Mouse (Mus musculus): Measurements from ENCODE around the gene Gm9999. TPM values are rescaled to one million over a fixed set of nuclear protein-coding genes. Genes with fewer than 3 reads are reported as not detected.
A peak's percentile ranks its signal among the peaks of the same experiment; 100 is the strongest.

Gm9999 gene
- not detected in 2 replicates for polyA plus RNA-seq (2014; fragmentation: Nextera tagmentation; extraction: Ambion mirVana)

DNA sequence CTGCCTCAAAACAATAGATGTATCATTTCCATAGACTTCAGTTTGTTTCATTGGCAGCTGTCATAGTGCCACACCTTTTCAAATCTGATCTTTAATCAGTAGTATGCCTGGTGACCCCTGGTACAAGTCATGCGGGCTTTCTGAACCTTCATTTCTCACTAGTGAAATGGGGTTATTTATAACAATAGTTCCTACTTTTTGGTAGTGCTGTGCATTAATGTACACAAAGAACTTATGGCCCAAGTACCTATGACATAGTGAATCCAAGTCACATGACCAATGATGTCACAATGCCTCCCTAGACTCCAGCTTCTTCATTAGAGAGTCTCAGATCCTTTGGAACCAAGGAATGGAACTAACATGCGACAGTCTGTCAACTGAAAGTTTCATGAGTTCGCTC, at the start of gene Gm9999:
Gene Gm9999 (plus strand): TSS at position 301 of the 400 bp plus-strand sequence.
- no peaks in the 10 kb centered on the region for H3K27me3 ChIP-seq (ENCODE audit: control insufficient read depth, insufficient read depth, low read length)
- H3K4me1 ChIP-seq (replicated peaks; ENCODE audit: control insufficient read depth, insufficient read depth, low read length): no peaks in the 10 kb centered on the region
- H3K9me3 ChIP-seq (ENCODE audit: control insufficient read depth, low read length): no peaks in the 10 kb centered on the region
- H3K27ac ChIP-seq: no peak within 1 kb of the TSS
- H3K4me2 ChIP-seq (replicated peaks): no peak within 1 kb of the TSS
- DNase-seq (ENCODE audit: low spot score) (no peak), ATAC-seq (ENCODE audit: low FRiP score) (no peak)
- no peak within 1 kb of the TSS for H3K4me3 ChIP-seq (replicated peaks; ENCODE audit: low read length)
- H3K9ac ChIP-seq: no peak within 1 kb of the TSS
- no peaks in the 10 kb centered on the region for H3K36me3 ChIP-seq (replicated peaks; ENCODE audit: control insufficient read depth, insufficient read depth)
- WGBS: 96% methylated on average over 3 of the region's 3 CpGs

GRCm38 (mm10) chr7:46934788-46935187, 48.6 kb upstream of the Gm9999 start:
- peaks cover 51% of the 10 kb centered on the region for H3K36me3 ChIP-seq (replicated peaks; ENCODE audit: control insufficient read depth, insufficient read depth)
- H3K4me2 ChIP-seq (replicated peaks): no peak overlapping the region
- ATAC-seq (ENCODE audit: low FRiP score): no peak
- no peak overlapping the region for H3K9ac ChIP-seq
- H3K9me3 ChIP-seq (ENCODE audit: control insufficient read depth, low read length): no peaks in the 10 kb centered on the region
- no peak overlapping the region for H3K27ac ChIP-seq
- no peak overlapping the region for H3K4me3 ChIP-seq (replicated peaks; ENCODE audit: low read length)
- WGBS: 87% methylated on average over 8 of the region's 8 CpGs
- H3K27me3 ChIP-seq (ENCODE audit: control insufficient read depth, insufficient read depth, low read length): no peaks in the 10 kb centered on the region
- DNase-seq (ENCODE audit: low spot score): no peak
- H3K4me1 ChIP-seq (replicated peaks; ENCODE audit: control insufficient read depth, insufficient read depth, low read length): no peaks in the 10 kb centered on the region

DNA sequence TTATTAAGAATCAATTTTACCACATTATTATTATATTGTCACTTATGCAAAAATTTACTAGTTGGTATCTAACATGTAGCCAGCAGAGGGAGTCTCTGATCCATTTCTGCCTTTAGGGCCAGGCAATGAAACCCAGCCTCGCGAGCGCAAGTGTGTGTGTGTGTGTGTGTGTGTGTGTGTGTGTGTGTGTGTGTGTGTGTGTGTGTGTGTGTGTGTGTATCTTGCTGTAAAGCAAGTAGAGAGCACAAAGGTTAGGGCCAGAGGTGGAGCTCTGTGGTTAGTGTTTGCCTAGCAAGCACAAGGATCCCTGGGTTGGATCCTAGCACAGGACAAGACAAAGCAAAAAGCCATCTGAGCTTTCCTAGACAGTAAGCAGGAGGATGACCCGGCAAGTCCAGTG, 47.5 kb upstream of the Gm9999 start:
- Histone ChIP-seq H3K9me3 (ENCODE audit: control insufficient read depth, low read length) (no peaks in the 10 kb centered on the region), H3K36me3 (replicated peaks; ENCODE audit: control insufficient read depth, insufficient read depth) (peaks cover 54% of the 10 kb centered on the region), H3K4me3 (replicated peaks; ENCODE audit: low read length) (no peak overlapping the region), H3K4me2 (replicated peaks) (no peak overlapping the region), H3K4me1 (replicated peaks; ENCODE audit: control insufficient read depth, insufficient read depth, low read length) (no peaks in the 10 kb centered on the region), H3K9ac (no peak overlapping the region), H3K27me3 (ENCODE audit: control insufficient read depth, insufficient read depth, low read length) (no peaks in the 10 kb centered on the region), H3K27ac (no peak overlapping the region)
- DNase-seq (ENCODE audit: low spot score): peak; percentile 49
- 64% methylated on average over 4 of the region's 4 CpGs for WGBS
- no peak for ATAC-seq (ENCODE audit: low FRiP score)

GRCm38 (mm10) chr7:46957831-46958691, 25.3 kb upstream of the Gm9999 start, which contains the start of gene Uevld:
TSS of gene Uevld (minus strand) at chr7:46958527.
- WGBS: 1% methylated on average over 49 of the region's 51 CpGs
- H3K4me2 ChIP-seq (replicated peaks): peak within 1 kb of the TSS; percentile 83
- peak within 1 kb of the TSS; percentile 38; the same call in 1 of the 2 replicates for H3K27ac ChIP-seq
- ATAC-seq (ENCODE audit: low FRiP score): peak; percentile 93
- no peaks in the 10 kb centered on the region for H3K27me3 ChIP-seq (ENCODE audit: control insufficient read depth, insufficient read depth, low read length)
- 0 out of 2 replicates have a peak, but pooled peaks cover 3% of the 10 kb centered on the region for H3K4me1 ChIP-seq (replicated peaks; ENCODE audit: control insufficient read depth, insufficient read depth, low read length)
- H3K9me3 ChIP-seq (ENCODE audit: control insufficient read depth, low read length): no peaks in the 10 kb centered on the region
- H3K4me3 ChIP-seq (replicated peaks; ENCODE audit: low read length): peak within 1 kb of the TSS; percentile 69
- DNase-seq (ENCODE audit: low spot score): peak; percentile 89
- peak within 1 kb of the TSS; percentile 80 for H3K9ac ChIP-seq
- H3K36me3 ChIP-seq (replicated peaks; ENCODE audit: control insufficient read depth, insufficient read depth): peaks cover 19% of the 10 kb centered on the region

DNA sequence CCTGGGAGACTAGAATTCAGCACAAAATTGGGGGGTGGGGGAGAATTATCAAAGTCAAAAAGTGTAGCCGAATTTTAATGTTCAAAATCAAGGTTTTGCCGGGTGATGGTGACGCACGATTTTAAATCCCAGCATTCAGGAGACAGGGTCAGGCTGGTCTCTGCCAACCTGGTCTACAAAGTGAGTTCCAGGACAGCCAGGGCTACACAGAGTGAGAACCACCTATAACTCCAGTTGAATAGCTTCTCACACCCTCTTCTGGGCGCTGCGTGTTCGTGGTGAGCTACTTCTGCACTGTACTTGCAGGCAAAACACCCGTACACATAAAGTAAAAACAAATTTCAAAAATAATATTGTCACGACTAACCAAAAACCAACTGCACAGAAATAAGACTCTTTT, 24.5 kb upstream of the Gm9999 start:
- Histone ChIP-seq H3K4me3 (replicated peaks; ENCODE audit: low read length) (peak overlapping the region; percentile 69), H3K27ac (no peak overlapping the region), H3K4me1 (replicated peaks; ENCODE audit: control insufficient read depth, insufficient read depth, low read length) (0 out of 2 replicates have a peak, but pooled peaks cover 3% of the 10 kb centered on the region), H3K27me3 (ENCODE audit: control insufficient read depth, insufficient read depth, low read length) (no peaks in the 10 kb centered on the region), H3K36me3 (replicated peaks; ENCODE audit: control insufficient read depth, insufficient read depth) (peaks cover 11% of the 10 kb centered on the region), H3K9ac (peak overlapping the region; percentile 80), H3K4me2 (replicated peaks) (peak overlapping the region; percentile 83), H3K9me3 (ENCODE audit: control insufficient read depth, low read length) (no peaks in the 10 kb centered on the region)
- DNase-seq (ENCODE audit: low spot score): no peak
- ATAC-seq (ENCODE audit: low FRiP score): no peak
- WGBS: 18% methylated on average over 9 of the region's 9 CpGs

- Histone ChIP-seq H3K27ac (no peak overlapping the region), H3K4me3 (replicated peaks; ENCODE audit: low read length) (no peak overlapping the region), H3K9ac (no peak overlapping the region), H3K27me3 (ENCODE audit: control insufficient read depth, insufficient read depth, low read length) (no peaks in the 10 kb centered on the region), H3K9me3 (ENCODE audit: control insufficient read depth, low read length) (no peaks in the 10 kb centered on the region), H3K4me2 (replicated peaks) (no peak overlapping the region), H3K36me3 (replicated peaks; ENCODE audit: control insufficient read depth, insufficient read depth) (no peaks in the 10 kb centered on the region), H3K4me1 (replicated peaks; ENCODE audit: control insufficient read depth, insufficient read depth, low read length) (0 out of 2 replicates have a peak, but pooled peaks cover 3% of the 10 kb centered on the region)
- ATAC-seq (ENCODE audit: low FRiP score) (no peak), DNase-seq (ENCODE audit: low spot score) (no peak)
- 77% methylated on average over 3 of the region's 3 CpGs for WGBS
Observed at GRCm38 (mm10) chr7:46960991-46961390, 22.4 kb upstream of the Gm9999 start.

GRCm38 (mm10) chr7:46962132-46962531, 21.2 kb upstream of the Gm9999 start:
- ATAC-seq (ENCODE audit: low FRiP score) (no peak), DNase-seq (ENCODE audit: low spot score) (peak; percentile 33)
- H3K4me2 ChIP-seq (replicated peaks): no peak overlapping the region
- peak overlapping the region; percentile 20; the same call in 1 of the 2 replicates for H3K9ac ChIP-seq
- H3K9me3 ChIP-seq (ENCODE audit: control insufficient read depth, low read length): no peaks in the 10 kb centered on the region
- no peaks in the 10 kb centered on the region for H3K27me3 ChIP-seq (ENCODE audit: control insufficient read depth, insufficient read depth, low read length)
- H3K27ac ChIP-seq: 0 out of 2 replicates have a peak overlapping the region, but pooled peaks have one; percentile 7
- no peaks in the 10 kb centered on the region for H3K36me3 ChIP-seq (replicated peaks; ENCODE audit: control insufficient read depth, insufficient read depth)
- H3K4me1 ChIP-seq (replicated peaks; ENCODE audit: control insufficient read depth, insufficient read depth, low read length): 0 out of 2 replicates have a peak, but pooled peaks cover 3% of the 10 kb centered on the region
- H3K4me3 ChIP-seq (replicated peaks; ENCODE audit: low read length): no peak overlapping the region

DNA sequence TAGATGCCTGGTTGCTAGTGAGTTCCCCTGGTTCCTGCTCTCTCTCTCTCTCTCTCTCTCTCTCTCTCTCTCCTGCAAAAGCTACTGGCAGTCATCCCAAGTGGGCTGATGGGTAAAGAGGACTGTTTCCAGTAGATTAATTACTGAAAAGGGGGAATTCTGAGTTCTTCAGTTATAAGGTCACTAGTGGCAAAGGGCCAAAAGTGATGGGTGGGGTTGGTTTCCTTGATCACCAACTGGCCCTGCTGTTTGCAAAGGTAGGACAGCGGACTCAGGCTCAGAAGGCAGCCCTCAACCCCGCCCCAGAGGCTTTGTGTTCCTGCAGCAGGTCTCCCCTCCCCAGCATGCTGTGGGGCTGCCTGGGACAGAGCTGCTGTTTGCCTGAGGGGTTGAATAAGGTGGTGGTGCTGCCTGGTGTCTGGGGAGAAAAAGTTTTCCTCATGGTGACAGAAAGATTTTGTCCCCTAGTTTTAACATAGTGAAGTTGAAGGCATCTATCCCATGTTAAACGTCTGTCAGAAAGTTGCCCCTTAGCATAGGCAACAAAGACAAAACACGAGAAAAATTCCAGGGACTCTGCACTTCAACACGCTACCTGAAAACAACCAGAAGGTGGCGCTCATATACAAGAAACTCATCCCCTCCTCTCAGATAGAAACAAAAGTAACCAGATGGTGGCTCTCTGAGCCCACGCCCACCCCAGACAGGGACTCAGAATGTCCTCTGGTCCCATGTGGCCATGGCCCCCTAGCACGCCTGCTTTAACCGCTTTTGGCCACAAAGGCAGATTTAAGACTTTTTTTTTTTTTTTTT, 20.4 kb upstream of the Gm9999 start:
- no peaks in the 10 kb centered on the region for H3K9me3 ChIP-seq (ENCODE audit: control insufficient read depth, low read length)
- peak; percentile 91 for DNase-seq (ENCODE audit: low spot score)
- 0 out of 2 replicates have a peak, but pooled peaks cover 3% of the 10 kb centered on the region for H3K4me1 ChIP-seq (replicated peaks; ENCODE audit: control insufficient read depth, insufficient read depth, low read length)
- H3K27me3 ChIP-seq (ENCODE audit: control insufficient read depth, insufficient read depth, low read length): no peaks in the 10 kb centered on the region
- no peaks in the 10 kb centered on the region for H3K36me3 ChIP-seq (replicated peaks; ENCODE audit: control insufficient read depth, insufficient read depth)
- peak; percentile 77 for ATAC-seq (ENCODE audit: low FRiP score)
- peak overlapping the region; percentile 59; the same call in 1 of the 2 replicates for H3K27ac ChIP-seq
- peak overlapping the region; percentile 27 for H3K4me2 ChIP-seq (replicated peaks)
- H3K4me3 ChIP-seq (replicated peaks; ENCODE audit: low read length): no peak overlapping the region
- no peak overlapping the region for H3K9ac ChIP-seq
- 0% methylated on average over 9 of the region's 9 CpGs for WGBS

DNA sequence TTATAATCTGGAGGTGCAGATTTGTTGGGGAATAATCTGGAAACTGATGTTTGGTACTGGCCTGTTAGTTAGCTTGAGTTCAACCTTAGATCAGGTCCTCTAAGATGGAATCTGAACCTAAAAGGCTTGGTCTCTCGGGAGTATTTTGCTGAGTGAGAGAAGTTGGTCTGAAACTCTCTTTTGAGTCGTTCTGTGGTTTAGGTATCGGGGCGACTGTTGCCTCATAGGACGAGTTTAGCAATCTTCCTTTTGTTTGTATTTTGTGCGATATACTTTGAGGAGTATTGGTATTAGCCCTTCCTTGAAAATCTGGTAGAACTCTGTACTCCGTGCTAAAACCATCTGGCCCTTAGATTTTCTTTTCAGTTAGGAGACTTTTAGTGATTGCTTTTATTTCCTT, 19.3 kb upstream of the Gm9999 start:
- Histone ChIP-seq H3K27me3 (ENCODE audit: control insufficient read depth, insufficient read depth, low read length) (no peaks in the 10 kb centered on the region), H3K27ac (no peak overlapping the region), H3K4me1 (replicated peaks; ENCODE audit: control insufficient read depth, insufficient read depth, low read length) (no peaks in the 10 kb centered on the region), H3K9ac (no peak overlapping the region), H3K4me2 (replicated peaks) (no peak overlapping the region), H3K9me3 (ENCODE audit: control insufficient read depth, low read length) (no peaks in the 10 kb centered on the region), H3K4me3 (replicated peaks; ENCODE audit: low read length) (no peak overlapping the region), H3K36me3 (replicated peaks; ENCODE audit: control insufficient read depth, insufficient read depth) (no peaks in the 10 kb centered on the region)
- DNase-seq (ENCODE audit: low spot score) (no peak), ATAC-seq (ENCODE audit: low FRiP score) (no peak)
- WGBS: 86% methylated on average over 7 of the region's 7 CpGs

All from hindbrain, embryonic 14.5 days (tissue).